Mouse (Mus musculus): ENCODE results near the gene Ptpru. TPM values are rescaled to one million over a fixed set of nuclear protein-coding genes. Genes with fewer than 3 reads are reported as not detected.

The Ptpru gene
- polyA plus RNA-seq (2017; shearing (Covaris generic)): not detected

DNA sequence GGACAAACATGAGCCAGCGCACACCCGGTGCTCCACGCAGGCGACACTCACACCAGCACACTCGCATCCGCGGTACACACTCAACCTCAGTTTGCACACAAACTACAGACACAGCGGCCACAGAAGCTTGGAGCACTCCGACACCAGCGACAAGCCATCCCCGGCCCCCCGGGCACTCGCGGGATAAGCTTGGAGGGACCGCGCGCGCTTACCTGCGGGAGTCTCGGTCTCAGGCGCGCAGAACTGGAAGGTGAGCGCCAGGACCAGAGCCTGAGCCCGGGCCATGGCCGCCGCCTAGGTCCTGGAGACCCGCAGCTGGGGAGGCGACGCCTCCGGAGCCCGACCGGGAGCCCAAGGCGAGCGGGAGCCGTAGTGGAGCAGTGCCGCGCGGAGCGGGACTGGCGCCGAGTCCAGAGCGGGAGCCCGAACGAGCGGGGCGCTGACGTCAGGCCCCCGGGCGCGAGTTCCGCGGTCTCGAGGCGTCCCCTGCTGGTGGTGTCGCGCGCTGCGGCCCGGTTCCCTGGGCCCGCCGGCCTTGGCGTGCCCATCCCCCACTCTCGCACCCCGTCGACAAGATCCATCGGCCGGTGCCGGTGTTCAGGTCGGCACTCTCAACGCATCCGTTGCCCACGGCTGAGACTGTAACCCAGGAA, at the start of gene Ptpru:
TSS of gene Ptpru (minus strand) at position 417 of the 653 bp plus-strand sequence.

DNA sequence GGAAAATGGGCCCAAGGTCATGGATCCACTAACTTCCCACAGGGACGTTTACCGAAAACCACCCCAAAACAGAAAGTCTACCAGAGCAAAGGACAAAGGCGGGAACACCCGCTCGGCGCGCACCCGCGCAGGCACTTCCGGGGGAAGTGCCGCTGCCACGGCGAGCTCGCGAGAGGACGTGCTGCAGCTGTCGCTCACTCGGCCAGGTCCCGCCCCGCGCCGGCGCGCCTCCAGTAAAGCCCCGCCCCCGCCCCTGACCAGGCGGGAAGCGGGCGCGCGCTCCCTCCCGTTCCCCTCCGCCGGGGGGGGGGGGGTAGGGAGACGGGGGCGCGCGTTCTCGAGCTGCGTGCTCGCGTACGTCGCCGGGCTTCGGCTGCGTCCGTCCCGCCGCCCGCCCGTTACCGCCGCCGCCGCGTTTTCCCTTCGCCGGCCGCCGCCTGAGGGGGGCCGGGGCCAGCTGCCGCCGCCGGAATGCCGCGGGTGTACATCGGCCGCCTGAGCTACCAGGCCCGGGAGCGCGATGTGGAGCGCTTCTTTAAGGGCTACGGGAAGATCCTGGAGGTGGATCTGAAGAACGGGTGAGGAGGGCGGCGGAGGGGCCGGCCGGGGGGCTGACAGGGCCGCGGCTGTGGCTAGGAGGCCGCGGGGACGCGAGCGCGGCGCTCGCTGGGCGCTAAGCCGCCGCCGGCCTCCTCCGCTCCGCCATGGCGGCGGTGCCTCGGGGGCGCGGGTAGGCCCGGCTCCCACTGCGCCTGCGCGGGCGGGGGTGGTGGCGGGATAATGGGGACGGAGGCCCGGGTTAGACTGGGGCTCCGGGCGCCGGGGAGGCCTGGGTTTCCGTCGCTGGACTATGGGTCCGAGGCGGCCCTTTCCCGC, 35.4 kb upstream of the Ptpru start, which contains the start of gene Srsf4:
TSS of gene Srsf4 (plus strand) at position 325 of the 876 bp plus-strand sequence.

DNA sequence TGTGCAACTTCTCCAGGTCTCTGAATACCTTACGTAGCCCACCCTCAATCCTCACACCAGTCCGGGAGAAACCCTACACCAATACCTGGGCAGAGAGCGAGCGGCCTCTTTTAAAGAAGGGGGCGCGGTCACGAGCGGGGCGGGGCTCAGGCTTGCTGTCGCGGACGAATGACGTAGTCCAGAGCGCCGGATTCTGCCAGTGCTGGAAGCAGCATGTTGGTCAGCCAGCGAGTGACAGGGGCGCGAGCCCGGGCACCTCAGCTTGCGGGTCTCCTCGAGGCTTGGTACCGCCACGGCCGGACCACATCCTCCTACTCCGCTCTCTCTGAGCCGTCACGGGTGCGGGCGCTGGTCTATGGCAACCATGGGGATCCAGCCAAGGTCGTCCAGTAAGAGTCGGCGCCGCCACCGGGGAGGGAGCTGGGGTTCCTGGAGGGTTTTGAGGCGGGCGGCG, 5.2 kb upstream of the Ptpru start, which contains the start of gene Mecr:
TSS of gene Mecr (plus strand) at position 181 of the 454 bp plus-strand sequence.

Other genes starting within 250 kb of the Ptpru start
- gene Mecr, start 5.2 kb upstream of the Ptpru start, polyA plus RNA-seq (2017; shearing (Covaris generic)): 34.1 TPM
- gene Srsf4, start 35.3 kb upstream of the Ptpru start, polyA plus RNA-seq (2017; shearing (Covaris generic)): 18.8 TPM
- not detected for gene Tmem200b, start 83.5 kb upstream of the Ptpru start, polyA plus RNA-seq (2017; shearing (Covaris generic))
- gene Gm10300, start 236.4 kb upstream of the Ptpru start, polyA plus RNA-seq (2017; shearing (Covaris generic)): 0.12 TPM
- 70.9 TPM for gene Epb41, start 237.0 kb upstream of the Ptpru start, polyA plus RNA-seq (2017; shearing (Covaris generic))

Measured in CD4-positive, CD25-positive, alpha-beta regulatory T cell, adult 9 weeks (primary cell).